ENCODE assay signal across 7 mouse cellular contexts in genomic region chr6:36903821-36904220, GRCm38 (mm10).
A peak's percentile ranks its signal among the peaks of the same experiment; 100 is the strongest.
DNase-seq lines count a peak whose midpoint lies in the region; ATAC-seq lines count a peak whose summit lies in the region.

No protein-coding gene starts in this region.

- no peak overlapping the region; the same call in 1 of the 2 replicates for H3K27ac ChIP-seq in midbrain, embryonic 16.5 days (ENCODE audit: low read length)

- H3K4me2 ChIP-seq in midbrain, embryonic 16.5 days (ENCODE audit: low read length) = no peak overlapping the region

- H3K4me1 ChIP-seq in midbrain, embryonic 16.5 days (ENCODE audit: control insufficient read depth, insufficient read depth, low read length) = peaks cover 4% of the 10 kb centered on the region; the same call in 1 of the 2 replicates

- H3K9ac ChIP-seq in midbrain, embryonic 16.5 days (ENCODE audit: low read depth, low read length) = no peak overlapping the region

- ATAC-seq in frontal cortex, adult (ENCODE audit: low TSS enrichment) = peak; percentile 60
- ATAC-seq in midbrain, embryonic 16.5 days = peak; percentile 83

- no peaks in the 10 kb centered on the region for H3K36me3 ChIP-seq in midbrain, embryonic 16.5 days (ENCODE audit: control insufficient read depth, insufficient read depth, low read length)

- H3K4me3 ChIP-seq in midbrain, embryonic 16.5 days (ENCODE audit: low read depth, low read length) = no peak overlapping the region

- 10% methylated on average over 5 of the region's 5 CpGs for WGBS in midbrain, embryonic 16.5 days

- DNase-seq in ovary, postnatal 14 days (ENCODE audit: low spot score) = peak; percentile 56
- no peak for DNase-seq in ovary, postnatal 10 days (ENCODE audit: low spot score)
- DNase-seq in cerebellum, adult 9-10 months = peak; percentile 60
- DNase-seq in kidney, postnatal 14 days = peak; percentile 59
- no peak for DNase-seq in spleen, postnatal 36 days (ENCODE audit: low spot score in 2 of 2)

- H3K27me3 ChIP-seq in midbrain, embryonic 16.5 days (ENCODE audit: control insufficient read depth, insufficient read depth, low read depth, low read length) = no peaks in the 10 kb centered on the region

- no peaks in the 10 kb centered on the region for H3K9me3 ChIP-seq in midbrain, embryonic 16.5 days (replicated peaks; ENCODE audit: control insufficient read depth, low read length, poor library complexity, severe bottlenecking)

Comparison
In these comparisons a context has a peak if more than half of its experiments do, and no peak if none do; other contexts are left out.
1. DNase-seq: peak in ovary, postnatal 14 days (single experiment), cerebellum, adult 9-10 months (single experiment) and kidney, postnatal 14 days (single experiment); none in ovary, postnatal 10 days (single experiment) and spleen, postnatal 36 days (0 of 2).